ENCODE assay signal across 8 mouse cellular contexts in genomic region chr10:80047041-80047565, GRCm38 (mm10). TPM values are rescaled to one million over a fixed set of nuclear protein-coding genes. Genes with fewer than 3 reads are reported as not detected.
DNase-seq lines count a peak whose midpoint lies in the region; ATAC-seq and TF ChIP-seq lines count a peak whose summit lies in the region.

TSS of gene Gpx4 (plus strand) at chr10:80047166.

- H3K4me3 ChIP-seq in kidney, adult 2 months (ENCODE audit: insufficient read depth, low read depth, low read length) = peak within 1 kb of the TSS; percentile 25; the same call in 1 of the 2 replicates
- H3K4me3 ChIP-seq in intestine, embryonic 16.5 days (ENCODE audit: low read length) = no peak within 1 kb of the TSS
- H3K4me3 ChIP-seq in macrophage (ENCODE audit: inconsistent target) = no peak within 1 kb of the TSS

- no peaks in the 10 kb centered on the region for H3K9me3 ChIP-seq in intestine, embryonic 16.5 days (ENCODE audit: control insufficient read depth, low read length)

- DNase-seq in kidney, adult 2 months = peak; percentile 48
- no peak for DNase-seq in kidney, adult 9 months
- DNase-seq in adrenal gland, postnatal 36 days = no peak
- DNase-seq in gastrocnemius, postnatal 25 days = no peak
- DNase-seq in embryo, embryonic 9.5 days (ENCODE audit: extremely low spot score) = no peak
- DNase-seq in yolk sac, embryonic 10.5 days (ENCODE audit: low spot score) = no peak

- peak within 1 kb of the TSS; percentile 67 for H3K27ac ChIP-seq in kidney, adult 2 months (ENCODE audit: insufficient read depth, low read depth, low read length)
- H3K27ac ChIP-seq in intestine, embryonic 16.5 days (ENCODE audit: low read length) = peak within 1 kb of the TSS; percentile 31; the same call in 1 of the 2 replicates
- no peak within 1 kb of the TSS for H3K27ac ChIP-seq in macrophage

- no peak for TF ChIP-seq POLR2A in kidney, adult 2 months (IDR thresholded peaks at IDR 0.05; ENCODE audit: low read depth, low read length)

- peaks cover 23% of the 10 kb centered on the region for H3K4me1 ChIP-seq in kidney, adult 2 months (ENCODE audit: control insufficient read depth, insufficient read depth, low read length)
- peaks cover 31% of the 10 kb centered on the region for H3K4me1 ChIP-seq in intestine, embryonic 16.5 days (ENCODE audit: control insufficient read depth, insufficient read depth, low read length)

- peak within 1 kb of the TSS; percentile 21; the same call in 1 of the 2 replicates for H3K9ac ChIP-seq in intestine, embryonic 16.5 days (ENCODE audit: low read depth, low read length)

- no peak for TF ChIP-seq CTCF in kidney, adult 2 months (conservative IDR thresholded peaks at IDR 0.05; ENCODE audit: insufficient read depth, insufficient read length, low read depth, low read length)

- no peak within 1 kb of the TSS for H3K4me2 ChIP-seq in intestine, embryonic 16.5 days (ENCODE audit: low read depth, low read length)

- no peaks in the 10 kb centered on the region for H3K79me2 ChIP-seq in macrophage (ENCODE audit: inconsistent target)

- no peak for ATAC-seq in intestine, embryonic 16.5 days

- 46% methylated on average over 9 of the region's 9 CpGs for WGBS in kidney, adult 2 months
- 64% methylated on average over 9 of the region's 9 CpGs for WGBS in intestine, embryonic 16.5 days
- WGBS in macrophage (ENCODE audit: missing documents) = 85% methylated on average over 9 of the region's 9 CpGs

- no peaks in the 10 kb centered on the region for H3K27me3 ChIP-seq in kidney, adult 2 months (replicated peaks; ENCODE audit: control insufficient read depth, insufficient read depth, low read length)
- H3K27me3 ChIP-seq in intestine, embryonic 16.5 days (replicated peaks; ENCODE audit: control insufficient read depth, insufficient read depth, low read length) = no peaks in the 10 kb centered on the region

- no peaks in the 10 kb centered on the region for H3K36me3 ChIP-seq in kidney, adult 2 months (ENCODE audit: control insufficient read depth, insufficient read depth, low read length)
- no peaks in the 10 kb centered on the region for H3K36me3 ChIP-seq in intestine, embryonic 16.5 days (ENCODE audit: control insufficient read depth, insufficient read depth, low read length)
- no peaks in the 10 kb centered on the region for H3K36me3 ChIP-seq in macrophage (ENCODE audit: inconsistent target)

RNA-seq across cellular contexts. Expression of gene Gpx4, which starts in this region (rescaled TPM):
- polyA plus RNA-seq in kidney, adult 2 months (2012; rRNA removed) = 1,431 and 1,557 TPM in 2 replicates
- total RNA-seq in adrenal gland, postnatal 36 days (2021) = 1,000 to 10,000 TPM; 1,198 to 1,301 TPM
- 100 to 1,000 TPM; 527 to 618 TPM for total RNA-seq in gastrocnemius, postnatal 25 days (2021)
- 942 and 972 TPM in 2 replicates for polyA plus RNA-seq in intestine, embryonic 16.5 days (2015; fragmentation: Nextera tagmentation; extraction: Ambion mirVana)
- total RNA-seq in macrophage (2018; cell fraction: chromatin; rRNA removed) = 100 to 1,000 TPM in 8 of 26 experiments, 10 to 100 TPM in 18; 25.2 to 137 (median 85.2) TPM
- total RNA-seq in macrophage (2018; cell fraction: cytosol; rRNA removed) = 100 to 1,000 TPM; 389 to 647 (median 497) TPM
- total RNA-seq in macrophage (2018; cell fraction: nucleus; rRNA removed) = 100 to 1,000 TPM in 20 of 26 experiments, 10 to 100 TPM in 6; 53.9 to 194 (median 123) TPM
- 427 to 512 TPM (median 481 TPM) in 3 replicates for polyA plus RNA-seq in macrophage (2018)
